Comparison of ENCODE assay signal across 12 mouse cellular contexts in the genomic region with DNA sequence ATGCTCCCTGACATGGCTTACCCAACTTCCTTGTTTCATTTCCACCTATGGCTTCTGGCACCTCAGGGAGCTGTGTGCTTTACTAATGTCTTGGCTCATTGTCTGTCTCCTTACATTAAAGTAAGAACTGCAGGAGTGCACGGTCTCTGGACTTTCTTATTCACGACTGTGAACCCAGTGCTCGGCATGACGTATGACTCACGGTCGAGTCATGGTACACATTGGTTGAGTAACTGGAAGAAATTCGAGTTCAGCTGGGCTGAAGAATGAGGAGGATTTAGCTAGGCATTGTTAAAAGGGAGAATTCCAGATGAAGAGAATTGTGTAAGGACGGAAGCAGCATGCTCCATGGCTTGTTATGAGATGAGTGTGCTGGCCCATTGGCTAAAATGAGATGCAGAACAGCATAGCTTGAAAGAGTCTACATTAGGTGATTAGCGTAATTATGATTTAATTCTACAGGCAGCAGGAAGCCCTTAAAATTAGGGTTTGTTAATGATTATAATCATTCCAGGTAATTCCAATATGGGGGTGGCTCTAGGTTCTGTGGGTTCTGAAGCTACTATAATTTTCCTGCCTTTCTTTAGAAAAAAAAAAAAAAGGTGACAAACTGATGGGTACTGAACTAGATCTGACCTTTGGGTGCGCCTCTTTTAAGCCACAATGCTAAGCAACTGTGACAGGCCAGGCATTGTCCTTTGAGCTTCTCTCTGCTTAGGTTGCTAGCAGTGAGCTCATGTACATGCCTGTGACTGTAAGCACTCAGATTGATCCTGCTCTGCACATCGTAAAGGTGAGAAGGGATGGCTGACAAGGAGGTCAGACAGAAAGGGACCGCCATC.
A peak's percentile ranks its signal among the peaks of the same experiment; 100 is the strongest.
DNase-seq lines count a peak whose midpoint lies in the region; ATAC-seq and TF ChIP-seq lines count a peak whose summit lies in the region.
"Had no signal": no experiment of that assay in that cellular context is flagged by ENCODE, and none has a peak within 500 bp of the region (broad histone marks: within the 10 kb centered on the region; RNA-seq: fewer than 3 reads in every experiment).

No protein-coding gene starts in this region.

- peaks cover 70% of the 10 kb centered on the region for H3K4me1 ChIP-seq in erythroblast, embryonic 14.5 days (ENCODE audit: control insufficient read depth)
- peaks cover 7% of the 10 kb centered on the region for H3K4me1 ChIP-seq in cortical plate, adult 2 months (ENCODE audit: control insufficient read depth, insufficient read depth, low read length)
- H3K4me1 ChIP-seq in liver, embryonic 15.5 days (replicated peaks), result peaks cover 35% of the 10 kb centered on the region

- no peak for ATAC-seq in erythroblast, adult 5-6 weeks (replicated peaks; ENCODE audit: low FRiP score, poor library complexity, severe bottlenecking)
- ATAC-seq in liver, embryonic 15.5 days (ENCODE audit: insufficient read depth), result no peak

- no peak for TF ChIP-seq POLR2A in cortical plate, adult 2 months (IDR thresholded peaks at IDR 0.05; ENCODE audit: extremely low read depth, insufficient read depth, low read length)

- no peaks in the 10 kb centered on the region for H3K27me3 ChIP-seq in erythroblast, embryonic 14.5 days (ENCODE audit: control insufficient read depth)
- no peaks in the 10 kb centered on the region for H3K27me3 ChIP-seq in liver, embryonic 15.5 days

- no peak for TF ChIP-seq CTCF in cortical plate, adult 2 months (IDR thresholded peaks at IDR 0.05; ENCODE audit: extremely low read depth, insufficient read depth, low read length)

- peak overlapping the region; percentile 83; the same call in 1 of the 2 replicates for H3K27ac ChIP-seq in cortical plate, adult 2 months (ENCODE audit: insufficient read depth, low read length)
- peak overlapping the region; percentile 77 for H3K27ac ChIP-seq in liver, embryonic 15.5 days (replicated peaks)
- H3K27ac ChIP-seq: kidney, postnatal 0 days had no signal

- peaks cover 23% of the 10 kb centered on the region for H3K9me3 ChIP-seq in erythroblast, embryonic 14.5 days (ENCODE audit: control insufficient read depth, low read length)
- H3K9me3 ChIP-seq in liver, embryonic 15.5 days (replicated peaks), result no peaks in the 10 kb centered on the region

- peak overlapping the region; percentile 19; the same call in 1 of the 2 replicates for H3K4me2 ChIP-seq in liver, embryonic 15.5 days

- WGBS in liver, embryonic 15.5 days (ENCODE audit: insufficient replicate concordance), result 74% methylated on average over 12 of the region's 12 CpGs

- no peak overlapping the region for H3K9ac ChIP-seq in liver, embryonic 15.5 days

- peaks cover 20% of the 10 kb centered on the region for H3K36me3 ChIP-seq in erythroblast, embryonic 14.5 days (ENCODE audit: control insufficient read depth)
- 0 out of 2 replicates have a peak, but pooled peaks cover 6% of the 10 kb centered on the region for H3K36me3 ChIP-seq in liver, embryonic 15.5 days (replicated peaks)

- H3K4me3 ChIP-seq in erythroblast, embryonic 14.5 days (replicated peaks), result peak overlapping the region; percentile 12
- no peak overlapping the region for H3K4me3 ChIP-seq in cortical plate, adult 2 months (ENCODE audit: insufficient read depth, low read length)
- H3K4me3 ChIP-seq in liver, embryonic 15.5 days (replicated peaks), result no peak overlapping the region

- DNase-seq in 3134 (ENCODE audit: extremely low read depth, insufficient read length, low spot score), result peak; percentile 13
- DNase-seq in thymus, postnatal 36 days, result no peak
- no peak for DNase-seq in cerebellum, postnatal 4 days (ENCODE audit: low spot score in 2 of 2)
- no peak for DNase-seq in cerebellum, postnatal 25 days
- DNase-seq: gastrocnemius, postnatal 36 days; lung, adult 18-20 months; thymus, adult 2 months had no signal
